Mouse (Mus musculus) urinary bladder, postnatal 4 days (tissue): ENCODE data around the gene Cntn5.

Source experiments
- DNase-seq, 2 experiments: peaks; one replicate each; pipeline ENCODE4 v3.0.0; 2021 to 2022; ENCODE audit warnings: low spot score in 2 of 2

Cntn5 gene

DNA sequence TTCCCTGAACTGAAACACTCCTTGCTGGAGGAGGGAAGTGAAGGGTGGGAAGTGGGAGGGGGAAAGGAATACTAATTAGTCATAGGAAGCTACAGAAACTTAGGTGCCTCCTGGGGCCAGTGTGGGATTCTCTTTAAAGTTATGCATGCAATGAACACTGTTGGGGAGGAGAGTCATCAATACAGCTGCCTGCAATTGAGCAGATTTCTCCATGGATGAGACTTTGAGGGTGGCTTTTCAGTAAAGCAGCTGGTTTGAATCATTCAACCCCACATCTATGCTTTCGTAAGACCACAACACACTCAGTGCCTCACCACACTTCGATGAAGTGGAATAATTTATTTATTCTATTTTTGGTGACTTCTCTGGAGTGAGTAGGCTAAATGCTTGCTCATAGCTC lies 674.9 kb downstream of the Cntn5 start:
- no peak for DNase-seq

- DNase-seq, result no peak
Observed at GRCm38 (mm10) chr9:10226013-10226412, 678.6 kb downstream of the Cntn5 start.

GRCm38 (mm10) chr9:10186063-10186462 lies 718.5 kb downstream of the Cntn5 start:
- DNase-seq, result no peak

- DNase-seq, result no peak
Observed at GRCm38 (mm10) chr9:10170526-10170925, 734.0 kb downstream of the Cntn5 start.

DNA sequence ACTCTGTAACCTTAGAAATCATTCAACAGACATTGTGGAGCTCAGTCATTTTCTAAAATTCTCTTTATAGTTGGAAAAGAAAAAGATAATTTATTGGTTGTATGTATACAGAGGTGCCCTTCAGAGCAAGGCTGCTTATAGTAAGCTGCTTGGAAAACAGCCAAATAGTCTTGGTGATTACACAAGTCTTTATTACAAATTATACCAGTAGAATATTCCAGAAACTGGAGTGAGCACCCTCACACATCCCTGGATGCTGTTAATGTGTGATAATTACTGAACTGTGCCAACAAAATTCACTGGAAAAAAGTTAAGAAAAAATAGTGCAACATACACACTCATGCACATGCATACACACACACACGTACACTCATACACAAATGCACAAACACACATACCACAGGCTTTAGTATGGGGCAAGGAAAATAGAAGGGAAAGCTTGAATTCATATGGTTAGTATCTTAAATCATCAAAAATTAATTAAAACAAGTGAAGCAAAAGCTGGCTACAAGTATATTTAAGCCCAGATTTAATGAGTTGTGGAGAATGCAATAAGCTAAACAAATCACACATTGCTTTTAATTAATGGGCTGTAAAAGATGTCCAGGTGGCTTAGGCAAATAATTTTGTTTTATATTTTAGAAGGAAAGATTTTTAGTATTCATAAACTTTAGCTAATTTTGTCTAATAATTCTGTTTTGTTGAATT lies 783.1 kb downstream of the Cntn5 start:
- no peak for DNase-seq

- DNase-seq, result no peak
Observed at GRCm38 (mm10) chr9:10116581-10116980, 788.0 kb downstream of the Cntn5 start.

GRCm38 (mm10) chr9:10109156-10109555 lies 795.4 kb downstream of the Cntn5 start:
- no peak for DNase-seq

DNA sequence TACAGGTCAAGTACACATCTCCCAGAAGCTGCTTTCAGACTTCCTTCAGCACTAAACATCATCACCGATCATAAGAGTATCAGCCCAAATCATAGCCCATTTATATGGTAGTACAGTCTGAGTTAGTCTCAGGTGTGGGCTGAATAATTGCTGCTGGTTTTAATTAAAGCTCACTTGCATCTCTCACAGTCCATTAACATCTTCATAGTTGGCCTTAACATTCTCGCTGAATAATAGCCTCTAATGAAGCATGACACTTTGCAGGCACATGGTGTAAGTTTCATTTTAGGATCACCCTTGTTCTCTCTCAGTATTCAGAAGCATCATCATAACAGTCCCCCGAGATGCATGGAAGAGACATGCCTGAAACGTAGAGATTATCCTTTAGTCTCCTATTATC lies 796.7 kb downstream of the Cntn5 start:
- no peak for DNase-seq

DNA sequence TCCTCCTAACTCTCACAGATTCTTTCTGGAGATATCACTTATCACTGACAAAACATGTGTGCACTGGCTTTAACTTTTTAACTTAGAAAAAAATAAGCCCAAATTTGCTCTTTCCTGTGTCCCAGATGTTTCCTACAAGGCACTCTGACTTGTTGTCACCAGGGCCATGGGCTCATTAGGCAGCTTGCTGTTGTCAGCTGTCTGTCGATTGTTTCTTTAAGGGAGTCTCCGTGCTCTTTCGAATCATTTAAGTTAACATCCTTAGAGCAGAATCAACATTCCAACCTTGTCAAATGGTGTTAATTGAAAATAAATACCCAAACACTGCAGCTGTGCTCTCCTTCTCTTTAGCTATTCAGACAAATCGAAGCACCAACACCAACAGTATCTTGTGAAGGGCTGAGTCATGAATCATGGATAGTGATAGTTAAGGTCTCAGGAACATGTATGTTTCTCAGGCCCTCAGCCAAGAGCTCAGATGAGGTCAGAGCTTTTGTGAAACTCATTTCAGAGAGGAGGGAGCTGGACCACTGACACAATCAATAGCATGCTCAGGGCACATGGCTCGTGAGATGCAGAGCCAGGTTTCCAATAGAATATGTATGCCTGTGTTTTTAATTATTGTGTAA lies 802.6 kb downstream of the Cntn5 start:
- no peak for DNase-seq

- no peak for DNase-seq
Observed at GRCm38 (mm10) chr9:10076282-10076681, 828.3 kb downstream of the Cntn5 start.

DNA sequence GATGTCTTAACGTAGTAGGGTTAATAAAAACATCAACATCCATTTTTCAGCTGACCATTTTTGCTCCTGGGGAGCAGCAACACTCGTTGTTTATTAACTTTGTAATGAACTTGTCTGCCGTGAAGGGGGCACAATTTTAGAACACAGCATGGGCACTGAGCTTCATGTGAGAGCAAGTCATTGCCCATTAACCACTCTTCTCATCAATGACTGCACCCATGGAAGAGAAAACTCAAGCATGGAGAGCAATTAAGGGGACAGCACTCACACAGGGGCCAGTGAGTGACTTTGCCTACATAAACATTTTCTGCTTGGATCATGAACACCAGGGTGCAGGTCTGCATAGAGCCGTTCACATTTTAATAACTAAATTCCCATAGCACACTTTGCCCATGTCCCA lies 831.2 kb downstream of the Cntn5 start:
- no peak for DNase-seq

DNA sequence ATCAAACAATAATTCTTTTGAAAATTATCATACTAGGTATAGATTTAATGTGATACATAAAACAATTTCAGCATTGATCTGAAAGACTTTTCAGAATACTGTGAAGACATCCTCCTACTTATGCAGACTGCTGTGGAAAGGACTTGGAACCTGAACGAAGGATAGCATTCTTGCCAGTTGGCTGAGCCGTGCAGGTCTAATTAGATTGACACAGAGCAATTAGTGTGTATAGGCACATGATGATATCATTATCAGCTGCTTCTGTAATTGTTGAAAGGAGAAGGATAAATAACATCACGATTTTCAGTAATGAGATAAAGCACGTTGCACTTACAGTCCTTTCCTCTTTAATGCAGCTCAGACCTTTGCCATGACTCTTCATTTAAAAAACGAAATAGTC lies 831.7 kb downstream of the Cntn5 start:
- no peak for DNase-seq

DNA sequence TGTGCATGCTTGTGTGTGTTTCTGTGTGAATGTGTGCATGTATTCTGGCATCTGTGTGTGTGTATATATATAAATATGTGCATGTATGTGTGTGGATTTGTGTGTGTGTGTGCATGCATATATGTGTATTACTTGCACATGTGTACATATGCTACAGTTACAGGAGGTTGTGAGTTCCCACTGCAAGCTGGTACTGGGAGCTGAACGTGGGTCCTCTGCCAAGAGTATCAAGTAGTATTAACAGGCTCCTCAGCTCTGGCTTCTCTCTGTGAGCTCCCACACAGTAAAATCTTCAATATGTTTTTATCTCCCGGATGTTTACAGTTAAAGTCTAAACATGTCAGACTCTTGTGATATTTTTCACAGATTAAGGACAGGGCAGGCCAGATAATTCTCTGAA lies 833.3 kb downstream of the Cntn5 start:
- DNase-seq, result no peak

GRCm38 (mm10) chr9:10044969-10045789 lies 859.4 kb downstream of the Cntn5 start:
- DNase-seq, result no peak

GRCm38 (mm10) chr9:10043001-10043400 lies 861.6 kb downstream of the Cntn5 start:
- no peak for DNase-seq

DNA sequence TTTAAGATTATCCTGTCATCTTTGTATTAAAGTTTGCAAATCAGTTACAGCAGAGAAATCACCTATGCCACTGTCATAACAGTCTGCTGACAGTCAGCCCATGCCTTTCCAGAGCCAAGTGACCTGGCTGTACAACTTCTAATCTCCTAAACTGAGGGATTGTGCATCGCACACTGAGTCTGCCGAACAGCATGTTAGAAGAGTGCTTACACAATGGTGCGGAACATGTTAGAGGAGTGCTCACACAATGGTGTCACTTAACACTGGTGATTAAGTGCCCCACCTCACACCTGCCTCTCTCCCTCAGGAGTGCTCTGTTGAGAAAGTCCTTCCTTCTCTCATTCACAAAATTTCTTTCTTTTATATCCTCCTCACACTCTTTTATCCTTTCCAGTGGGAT lies 889.4 kb downstream of the Cntn5 start:
- DNase-seq, result no peak

- no peak for DNase-seq
Observed at GRCm38 (mm10) chr9:9984028-9984427, 920.5 kb downstream of the Cntn5 start.

DNA sequence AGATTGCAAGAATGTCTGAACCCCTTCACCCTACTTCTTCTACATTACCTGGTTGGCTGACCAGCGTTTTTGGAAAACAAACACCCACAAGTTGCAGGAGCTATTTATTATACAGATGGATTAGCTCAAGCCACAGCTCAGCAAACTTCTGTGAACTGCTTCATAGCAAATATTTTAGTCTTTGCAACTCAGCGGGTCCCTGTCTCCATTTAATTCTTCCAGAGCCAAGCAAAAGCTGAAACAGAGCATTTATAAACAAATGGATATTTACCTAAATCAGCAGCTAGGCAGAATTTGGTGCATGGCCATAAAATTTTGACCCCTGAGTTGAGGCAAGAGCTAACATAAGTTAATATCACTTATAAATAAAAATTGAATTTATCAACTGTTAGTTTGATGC lies 921.4 kb downstream of the Cntn5 start:
- DNase-seq, result no peak

DNA sequence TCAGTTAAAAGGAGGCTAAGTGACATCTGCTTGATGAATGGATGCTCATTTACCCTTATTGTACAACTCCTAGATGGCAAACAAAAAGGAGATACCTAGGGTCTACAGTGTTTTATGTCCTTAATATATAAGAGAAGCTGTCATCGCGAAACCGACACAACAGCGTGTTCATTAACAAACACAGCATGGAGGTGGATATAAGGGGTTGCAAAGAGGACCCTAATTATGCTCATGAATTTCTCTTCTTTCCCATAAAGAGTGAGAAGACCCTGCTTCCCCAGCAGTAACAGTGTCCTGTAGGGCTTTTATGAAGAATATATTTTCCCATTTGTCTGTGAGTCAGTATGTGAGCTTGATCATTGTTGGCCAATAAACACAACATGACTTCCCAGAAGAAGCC lies 939.2 kb downstream of the Cntn5 start:
- DNase-seq, result no peak

DNA sequence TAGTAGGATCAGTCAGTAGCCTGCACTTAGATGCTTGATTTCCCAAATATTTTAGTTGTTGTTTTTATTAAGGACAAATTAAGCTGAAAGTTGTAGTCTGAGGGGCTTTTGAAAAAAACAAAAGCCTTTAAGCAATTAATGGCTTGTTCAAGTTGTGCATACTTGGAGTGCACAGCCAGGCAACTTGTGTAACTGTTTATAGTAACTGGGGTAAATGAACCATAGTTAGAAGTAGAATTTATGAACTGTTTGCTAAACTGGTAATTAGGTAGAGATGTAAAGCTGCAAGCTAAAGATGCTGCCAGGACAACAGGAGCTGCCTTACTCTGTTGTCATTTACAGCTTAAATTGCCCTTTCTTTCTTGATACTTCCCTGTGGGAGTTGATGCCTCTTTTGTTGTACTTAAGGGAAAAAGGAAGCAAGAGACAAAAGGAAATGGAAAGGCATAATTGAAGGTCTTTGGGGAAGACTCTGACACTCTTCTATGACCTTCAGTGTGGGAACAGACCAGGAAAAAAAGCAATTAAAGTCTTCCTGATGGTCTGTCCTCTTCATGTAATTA lies 943.9 kb downstream of the Cntn5 start:
- no peak for DNase-seq

- no peak for DNase-seq
Observed at GRCm38 (mm10) chr9:9949346-9949745, 955.2 kb downstream of the Cntn5 start.

GRCm38 (mm10) chr9:9944872-9945271 lies 959.7 kb downstream of the Cntn5 start:
- no peak for DNase-seq
